9 mouse cellular contexts compared by ENCODE assay signal in the genomic region with DNA sequence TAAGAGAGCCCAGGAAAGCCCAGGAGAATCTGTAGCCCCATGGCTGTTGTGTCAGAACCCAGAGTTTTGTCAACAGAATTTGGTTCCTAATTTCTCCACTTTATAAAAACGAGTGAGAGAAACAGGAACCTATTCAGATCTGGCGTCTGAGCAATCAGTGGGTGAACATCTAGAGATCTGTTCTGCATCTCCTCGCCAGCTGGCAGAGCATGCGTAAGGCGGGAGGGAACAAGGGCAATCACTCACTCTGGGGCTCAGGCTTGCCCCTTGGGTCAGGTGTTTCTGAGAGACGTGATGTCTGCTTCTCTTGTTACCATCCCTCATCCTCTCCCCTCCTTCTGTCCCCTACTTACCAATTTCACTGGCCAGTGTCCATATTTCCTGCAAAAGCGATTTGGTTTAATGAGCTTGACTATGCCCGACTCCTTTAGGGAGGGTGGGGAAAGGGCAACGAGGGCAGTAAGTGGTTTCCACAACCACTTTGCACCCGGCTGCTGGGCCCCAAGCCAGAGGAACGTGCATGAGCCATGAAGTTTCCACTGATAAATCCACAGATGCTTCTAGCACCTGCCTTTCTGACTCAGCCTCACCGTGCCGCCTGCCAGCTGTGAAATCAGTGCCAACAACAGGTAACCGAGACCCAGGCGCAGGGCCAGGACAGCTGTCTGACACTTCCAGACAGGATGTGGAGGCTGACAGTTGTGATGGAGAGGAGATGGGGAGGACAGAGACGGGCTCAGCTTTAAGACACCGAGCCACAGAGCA. TPM values are rescaled to one million over a fixed set of nuclear protein-coding genes. Genes with fewer than 3 reads are reported as not detected.
DNase-seq lines count a peak whose midpoint lies in the region; ATAC-seq and TF ChIP-seq lines count a peak whose summit lies in the region.
"Had no signal": no experiment of that assay in that cellular context is flagged by ENCODE, and none has a peak within 500 bp of the region (broad histone marks: within the 10 kb centered on the region; RNA-seq: fewer than 3 reads in every experiment).

No protein-coding gene starts in this region.

- no peak overlapping the region for H3K27ac ChIP-seq in midbrain, postnatal 0 days (ENCODE audit: low read depth, low read length)
- no peak overlapping the region for H3K27ac ChIP-seq in midbrain, embryonic 14.5 days (replicated peaks; ENCODE audit: low read depth, low read length)
- H3K27ac ChIP-seq in gastrocnemius, adult 2 months, result peak overlapping the region; percentile 51
- H3K27ac ChIP-seq in cerebellum, adult 2 months (ENCODE audit: insufficient read depth, low read length), result no peak overlapping the region
- H3K27ac ChIP-seq: heart, embryonic 13.5 days had no signal

- DNase-seq in midbrain, postnatal 0 days (ENCODE audit: low spot score), result peak; percentile 10
- no peak for DNase-seq in midbrain, embryonic 14.5 days
- peak; percentile 81 for DNase-seq in gastrocnemius, adult 2 months
- peak; percentile 32 to 52 for DNase-seq in kidney, postnatal 36 days
- DNase-seq in neural tube, embryonic 10.5 days (ENCODE audit: extremely low spot score, low spot score), result no peak
- DNase-seq in T-cell, adult 2 months (ENCODE audit: low spot score), result no peak
- DNase-seq in cerebellum, adult 2 months, result no peak

- WGBS in midbrain, postnatal 0 days, result 70% methylated on average over 17 of the region's 17 CpGs
- WGBS in midbrain, embryonic 14.5 days, result 70% methylated on average over 17 of the region's 17 CpGs
- 23% methylated on average over 17 of the region's 17 CpGs for WGBS in cerebellum, adult 2 months

- H3K4me2 ChIP-seq in midbrain, postnatal 0 days (ENCODE audit: low read depth, low read length, poor library complexity, severe bottlenecking), result no peak overlapping the region
- no peak overlapping the region for H3K4me2 ChIP-seq in midbrain, embryonic 14.5 days (ENCODE audit: low read length)
- H3K4me2 ChIP-seq: heart, embryonic 13.5 days had no signal

- intact Hi-C loops in gastrocnemius, adult 2 months (cut with DNase I), result no loop called here

- TF ChIP-seq CTCF in midbrain, postnatal 0 days (IDR thresholded peaks at IDR 0.05), result no peak
- no peak for TF ChIP-seq CTCF in gastrocnemius, adult 2 months (IDR thresholded peaks at IDR 0.05)
- TF ChIP-seq CTCF in cerebellum, adult 2 months (IDR thresholded peaks at IDR 0.05; ENCODE audit: borderline replicate concordance, insufficient read depth, low read depth, low read length), result no peak

- no peak for ATAC-seq in midbrain, postnatal 0 days (ENCODE audit: low FRiP score)
- ATAC-seq in midbrain, embryonic 14.5 days (ENCODE audit: low FRiP score, low TSS enrichment), result no peak
- peak; percentile 74 for ATAC-seq in megakaryocyte, adult 5-6 weeks (ENCODE audit: poor library complexity, severe bottlenecking)

- no peaks in the 10 kb centered on the region for H3K27me3 ChIP-seq in midbrain, postnatal 0 days (ENCODE audit: insufficient read depth, low read length)
- H3K27me3 ChIP-seq in midbrain, embryonic 14.5 days (ENCODE audit: control insufficient read depth, insufficient read depth, low read length), result peaks cover 28% of the 10 kb centered on the region
- H3K27me3 ChIP-seq in cerebellum, adult 2 months (ENCODE audit: control insufficient read depth, insufficient read depth, low read length), result no peaks in the 10 kb centered on the region

- H3K9ac ChIP-seq in midbrain, postnatal 0 days (replicated peaks; ENCODE audit: low read length, poor library complexity, severe bottlenecking), result no peak overlapping the region
- no peak overlapping the region for H3K9ac ChIP-seq in midbrain, embryonic 14.5 days (replicated peaks; ENCODE audit: low read length)
- H3K9ac ChIP-seq: heart, embryonic 13.5 days had no signal

- no peak for TF ChIP-seq POLR2A in cerebellum, adult 2 months (IDR thresholded peaks at IDR 0.05; ENCODE audit: borderline replicate concordance, insufficient read depth, low read length)

- no peak overlapping the region for H3K4me3 ChIP-seq in midbrain, postnatal 0 days (ENCODE audit: low read depth, low read length)
- H3K4me3 ChIP-seq in midbrain, embryonic 14.5 days (replicated peaks; ENCODE audit: low read depth, low read length), result no peak overlapping the region
- no peak overlapping the region for H3K4me3 ChIP-seq in gastrocnemius, adult 2 months
- no peak overlapping the region for H3K4me3 ChIP-seq in cerebellum, adult 2 months (replicated peaks; ENCODE audit: insufficient read depth, low read depth, low read length)
- H3K4me3 ChIP-seq: heart, embryonic 13.5 days had no signal

- H3K36me3 ChIP-seq in midbrain, postnatal 0 days (ENCODE audit: insufficient read depth, low read length), result no peaks in the 10 kb centered on the region
- H3K36me3 ChIP-seq in midbrain, embryonic 14.5 days (ENCODE audit: control insufficient read depth, insufficient read depth, low read length), result no peaks in the 10 kb centered on the region
- H3K36me3 ChIP-seq: heart, embryonic 13.5 days had no signal

- no peaks in the 10 kb centered on the region; the same call in 1 of the 2 replicates for H3K9me3 ChIP-seq in midbrain, postnatal 0 days (ENCODE audit: low read length)
- H3K9me3 ChIP-seq in midbrain, embryonic 14.5 days (ENCODE audit: control insufficient read depth, low read length), result no peaks in the 10 kb centered on the region

- H3K4me1 ChIP-seq in midbrain, postnatal 0 days (ENCODE audit: insufficient read depth, low read length), result peaks cover 2% of the 10 kb centered on the region; the same call in 1 of the 2 replicates
- H3K4me1 ChIP-seq in midbrain, embryonic 14.5 days (ENCODE audit: control insufficient read depth, insufficient read depth, low read length), result no peaks in the 10 kb centered on the region
- H3K4me1 ChIP-seq in cerebellum, adult 2 months (ENCODE audit: control insufficient read depth, insufficient read depth, low read length), result no peaks in the 10 kb centered on the region

RNA-seq across cellular contexts. Expression of a gene that starts 5.5 kb away (rescaled TPM):
- 56.3 and 68.6 TPM in 2 replicates for total RNA-seq in midbrain, postnatal 0 days (2014; rRNA removed)
- polyA plus RNA-seq in midbrain, postnatal 0 days (2015; fragmentation: Nextera tagmentation; extraction: Ambion mirVana), result 57.9 and 62.2 TPM in 2 replicates
- 37.8 and 41.7 TPM in 2 replicates for polyA plus RNA-seq in midbrain, embryonic 14.5 days (2014; fragmentation: Nextera tagmentation; extraction: Ambion mirVana)
- 1 to 10 TPM; 1.1 to 1.7 TPM for total RNA-seq in gastrocnemius, adult 2 months (2021)
- total RNA-seq in megakaryocyte, adult 5-6 weeks (2015), result not detected in 2 replicates
- not detected in 2 replicates for total RNA-seq in megakaryocyte, adult 5-6 weeks (2017)
- polyA plus RNA-seq in cerebellum, adult 2 months (2012; rRNA removed), result 75.1 and 87.0 TPM in 2 replicates

RNA-seq across cellular contexts. Expression of a gene that starts 26.2 kb away (rescaled TPM):
- 0.57 and 1.4 TPM in 2 replicates for total RNA-seq in midbrain, postnatal 0 days (2014; rRNA removed)
- 2.1 TPM in 2 replicates for polyA plus RNA-seq in midbrain, postnatal 0 days (2015; fragmentation: Nextera tagmentation; extraction: Ambion mirVana)
- 0.36 and 0.58 TPM in 2 replicates for polyA plus RNA-seq in midbrain, embryonic 14.5 days (2014; fragmentation: Nextera tagmentation; extraction: Ambion mirVana)
- total RNA-seq in gastrocnemius, adult 2 months (2021), result 1 to 10 TPM; 2.5 TPM
- total RNA-seq in megakaryocyte, adult 5-6 weeks (2015), result not detected in 2 replicates
- 0.12 and 0.18 TPM in 2 replicates for total RNA-seq in megakaryocyte, adult 5-6 weeks (2017)
- 1.5 and 3.6 TPM in 2 replicates for polyA plus RNA-seq in cerebellum, adult 2 months (2012; rRNA removed)

RNA-seq across cellular contexts. Expression of a gene that starts 49.2 kb away (rescaled TPM):
- total RNA-seq in midbrain, postnatal 0 days (2014; rRNA removed), result 1.4 and 1.9 TPM in 2 replicates
- polyA plus RNA-seq in midbrain, postnatal 0 days (2015; fragmentation: Nextera tagmentation; extraction: Ambion mirVana), result 0.22 and 0.27 TPM in 2 replicates
- 0.51 TPM in 1 of 2 replicates, not detected in the other for polyA plus RNA-seq in midbrain, embryonic 14.5 days (2014; fragmentation: Nextera tagmentation; extraction: Ambion mirVana)
- under 1 TPM; 0.36 to 0.39 TPM for total RNA-seq in gastrocnemius, adult 2 months (2021)
- total RNA-seq in megakaryocyte, adult 5-6 weeks (2015), result 2.3 and 4.2 TPM in 2 replicates
- total RNA-seq in megakaryocyte, adult 5-6 weeks (2017), result 1.1 and 1.5 TPM in 2 replicates
- 0.07 and 0.17 TPM in 2 replicates for polyA plus RNA-seq in cerebellum, adult 2 months (2012; rRNA removed)

Comparison
In these comparisons a context has a peak if more than half of its experiments do, and no peak if none do; other contexts are left out.
1. DNase-seq: peak in midbrain, postnatal 0 days (single experiment), gastrocnemius, adult 2 months (single experiment) and kidney, postnatal 36 days (2 of 2); none in midbrain, embryonic 14.5 days (single experiment), neural tube, embryonic 10.5 days (single experiment), T-cell, adult 2 months (single experiment) and cerebellum, adult 2 months (0 of 2).
2. RNA of a gene that starts 5.5 kb away (total RNA-seq): 56.3 to 68.6 TPM in midbrain, postnatal 0 days; 1.1 to 1.7 TPM in gastrocnemius, adult 2 months and not detected in megakaryocyte, adult 5-6 weeks; every median in the first group is over 10 times any median in the second.